Mouse (Mus musculus) cerebellum, adult 18-20 months (tissue): ENCODE data around the gene Slc45a3.

Experiments used
- DNase-seq, 2 experiments: peaks; one replicate each; pipeline ENCODE4 v3.0.0; 2021

Gene Slc45a3

GRCm38 (mm10) chr1:131965818-131966217 lies 3.1 kb downstream of the Slc45a3 start:
- DNase-seq, result no peak

- DNase-seq, result no peak
Measured at GRCm38 (mm10) chr1:131967336-131967735, 4.6 kb downstream of the Slc45a3 start.

GRCm38 (mm10) chr1:131968556-131968955 lies 5.8 kb downstream of the Slc45a3 start:
- no peak for DNase-seq

GRCm38 (mm10) chr1:131968983-131969382 lies 6.2 kb downstream of the Slc45a3 start:
- DNase-seq, result no peak

- no peak for DNase-seq
Measured at GRCm38 (mm10) chr1:131969825-131970224, 7.1 kb downstream of the Slc45a3 start.

- no peak for DNase-seq
Measured at GRCm38 (mm10) chr1:131970322-131970660, 7.5 kb downstream of the Slc45a3 start.

- DNase-seq, result no peak
Measured at GRCm38 (mm10) chr1:131970661-131971520, 8.1 kb downstream of the Slc45a3 start.

GRCm38 (mm10) chr1:131971771-131972497 lies 9.2 kb downstream of the Slc45a3 start:
- DNase-seq, result no peak

- DNase-seq, result no peak
Measured at GRCm38 (mm10) chr1:131972498-131973334, 9.9 kb downstream of the Slc45a3 start.

- no peak for DNase-seq
Measured at GRCm38 (mm10) chr1:131973991-131974390, 11.2 kb downstream of the Slc45a3 start.

GRCm38 (mm10) chr1:131976886-131977285 lies 14.1 kb downstream of the Slc45a3 start:
- no peak for DNase-seq

GRCm38 (mm10) chr1:131980471-131980870 lies 17.7 kb downstream of the Slc45a3 start:
- DNase-seq, result no peak

GRCm38 (mm10) chr1:131981378-131982013 lies 18.7 kb downstream of the Slc45a3 start:
- peak; percentile 76 to 79 for DNase-seq

- peak; percentile 82 to 88 for DNase-seq
Measured at GRCm38 (mm10) chr1:131982907-131983306, 20.1 kb downstream of the Slc45a3 start.

GRCm38 (mm10) chr1:131983806-131984205 lies 21.0 kb downstream of the Slc45a3 start:
- no peak for DNase-seq

GRCm38 (mm10) chr1:131987432-131987831 lies 24.7 kb downstream of the Slc45a3 start:
- DNase-seq, result no peak

- DNase-seq, result no peak
Measured at GRCm38 (mm10) chr1:131989476-131989875, 26.7 kb downstream of the Slc45a3 start.

GRCm38 (mm10) chr1:131990083-131990760 lies 27.5 kb downstream of the Slc45a3 start:
- no peak for DNase-seq

- peak; percentile 49 to 66 for DNase-seq
Measured at GRCm38 (mm10) chr1:131992561-131993001, 29.8 kb downstream of the Slc45a3 start.

GRCm38 (mm10) chr1:131993169-131994040 lies 30.6 kb downstream of the Slc45a3 start:
- DNase-seq, result no peak

- peak; percentile 60 to 64 for DNase-seq
Measured at GRCm38 (mm10) chr1:131995062-131995461, 32.3 kb downstream of the Slc45a3 start.
